Mouse (Mus musculus) liver, embryonic 15.5 days (tissue): ENCODE data around the gene C1qtnf6. TPM values are rescaled to one million over a fixed set of nuclear protein-coding genes. Genes with fewer than 3 reads are reported as not detected.
A peak's percentile ranks its signal among the peaks of the same experiment; 100 is the strongest.

Experiments
- ATAC-seq: fragments of 200-750 bp; cut with Nextera tagmentation; 2 replicates; pipeline ENCODE4 v1.8.0; 2017; ENCODE audit warnings: moderate number of reproducible peaks, mild to moderate bottlenecking, moderate library complexity; ENCODE audit not compliant: insufficient read depth
- H3K27ac ChIP-seq: fragments of 300-500 bp; sonication (generic); replicated peaks from 2 replicates; pipeline ENCODE4 v1.5.1; 2015; ENCODE audit warnings: mild to moderate bottlenecking, inconsistent platforms
- H3K27me3 ChIP-seq: fragments of 300-500 bp; sonication (generic); 2 replicates; pipeline ENCODE4 v1.6.1; 2015; ENCODE audit warnings: mild to moderate bottlenecking, inconsistent platforms
- H3K36me3 ChIP-seq: fragments of 300-500 bp; sonication (generic); replicated peaks from 2 replicates; pipeline ENCODE4 v1.6.1; 2015; ENCODE audit warnings: moderate library complexity, mild to moderate bottlenecking, inconsistent platforms
- H3K4me1 ChIP-seq: fragments of 300-500 bp; sonication (generic); replicated peaks from 2 replicates; pipeline ENCODE4 v1.6.1; 2015; ENCODE audit warnings: inconsistent platforms
- H3K4me2 ChIP-seq: fragments of 300-500 bp; sonication (generic); 2 replicates; pipeline ENCODE4 v1.6.1; 2015; ENCODE audit warnings: moderate library complexity, mild to moderate bottlenecking, inconsistent platforms
- H3K4me3 ChIP-seq: fragments of 300-500 bp; sonication (generic); replicated peaks from 2 replicates; pipeline ENCODE4 v1.5.1; 2015; ENCODE audit warnings: mild to moderate bottlenecking, inconsistent platforms
- H3K9ac ChIP-seq: fragments of 300-500 bp; sonication (generic); 2 replicates; pipeline ENCODE4 v1.6.1; 2015; ENCODE audit warnings: moderate library complexity, mild to moderate bottlenecking, inconsistent platforms
- H3K9me3 ChIP-seq: fragments of 300-500 bp; sonication (generic); replicated peaks from 2 replicates; pipeline ENCODE4 v1.6.1; 2016; ENCODE audit warnings: inconsistent platforms
- WGBS: fragments of 180-500 bp; shearing (Covaris S2); methylation state at CpG from one replicate; pipeline ENCODE4 v1.1.7; 2015; ENCODE audit warnings: mixed read lengths; ENCODE audit not compliant: insufficient replicate concordance; 5-methylcytosine and 5-hydroxymethylcytosine counted together
- polyA plus RNA-seq: library from polyadenylated mRNA; unstranded; fragments of >200 nt; fragmentation: Nextera tagmentation; extraction: Ambion mirVana; gene quantifications from 2 replicates; pipeline ENCODE4 v1.2.1, GENCODE M21; 2015

The C1qtnf6 gene
- polyA plus RNA-seq, 1 experiment from 2014 or later: 3.8 TPM

DNA sequence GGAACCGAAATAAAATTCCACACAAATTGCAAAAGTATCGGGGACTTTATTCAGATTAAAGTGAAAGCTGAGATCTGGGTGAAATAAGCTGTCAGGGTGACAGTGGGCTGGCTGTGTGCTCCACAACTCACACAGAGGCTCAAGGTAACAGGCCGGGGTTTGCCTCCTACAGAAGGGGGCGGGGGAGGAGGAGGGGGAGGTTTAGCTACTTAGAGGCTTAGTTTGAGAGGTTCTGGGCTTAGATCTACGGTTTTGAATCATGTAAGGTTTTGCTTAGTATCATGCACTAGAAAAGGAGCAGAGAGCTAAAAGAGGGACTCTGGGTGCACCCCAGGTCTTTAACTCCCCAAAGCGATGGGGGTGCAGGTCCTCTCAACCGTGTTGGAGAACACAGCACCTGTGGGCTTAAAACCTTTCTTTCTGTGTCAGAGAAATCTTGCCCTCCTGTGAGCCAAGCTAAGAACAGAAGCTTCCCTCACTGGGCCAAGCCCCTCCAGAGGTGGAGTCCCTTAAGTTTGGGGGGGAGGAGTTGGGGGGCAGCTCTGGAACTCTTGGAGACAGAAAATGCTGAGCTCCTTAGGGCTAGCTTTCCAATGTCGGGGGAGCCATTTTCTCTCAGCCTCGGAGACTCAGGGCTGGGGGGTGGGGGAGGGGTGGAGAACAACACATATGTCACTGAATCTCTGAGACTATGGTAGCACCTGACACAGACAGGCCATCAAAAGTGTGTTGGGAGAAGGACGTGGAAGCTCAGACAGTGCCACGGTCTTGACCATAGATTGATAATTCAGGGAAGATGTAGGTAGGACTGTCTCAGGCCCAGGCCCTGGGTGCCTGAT, 28.1 kb upstream of the C1qtnf6 start:
- no peak for ATAC-seq
- Histone ChIP-seq H3K4me3 (no peak overlapping the region), H3K9ac (no peak overlapping the region), H3K27me3 (no peaks in the 10 kb centered on the region; the same call in 1 of the 2 replicates), H3K4me2 (no peak overlapping the region), H3K36me3 (peaks cover 12% of the 10 kb centered on the region), H3K4me1 (peaks cover 12% of the 10 kb centered on the region), H3K27ac (no peak overlapping the region), H3K9me3 (no peaks in the 10 kb centered on the region)
- 47% methylated on average over 11 of the region's 11 CpGs for WGBS

DNA sequence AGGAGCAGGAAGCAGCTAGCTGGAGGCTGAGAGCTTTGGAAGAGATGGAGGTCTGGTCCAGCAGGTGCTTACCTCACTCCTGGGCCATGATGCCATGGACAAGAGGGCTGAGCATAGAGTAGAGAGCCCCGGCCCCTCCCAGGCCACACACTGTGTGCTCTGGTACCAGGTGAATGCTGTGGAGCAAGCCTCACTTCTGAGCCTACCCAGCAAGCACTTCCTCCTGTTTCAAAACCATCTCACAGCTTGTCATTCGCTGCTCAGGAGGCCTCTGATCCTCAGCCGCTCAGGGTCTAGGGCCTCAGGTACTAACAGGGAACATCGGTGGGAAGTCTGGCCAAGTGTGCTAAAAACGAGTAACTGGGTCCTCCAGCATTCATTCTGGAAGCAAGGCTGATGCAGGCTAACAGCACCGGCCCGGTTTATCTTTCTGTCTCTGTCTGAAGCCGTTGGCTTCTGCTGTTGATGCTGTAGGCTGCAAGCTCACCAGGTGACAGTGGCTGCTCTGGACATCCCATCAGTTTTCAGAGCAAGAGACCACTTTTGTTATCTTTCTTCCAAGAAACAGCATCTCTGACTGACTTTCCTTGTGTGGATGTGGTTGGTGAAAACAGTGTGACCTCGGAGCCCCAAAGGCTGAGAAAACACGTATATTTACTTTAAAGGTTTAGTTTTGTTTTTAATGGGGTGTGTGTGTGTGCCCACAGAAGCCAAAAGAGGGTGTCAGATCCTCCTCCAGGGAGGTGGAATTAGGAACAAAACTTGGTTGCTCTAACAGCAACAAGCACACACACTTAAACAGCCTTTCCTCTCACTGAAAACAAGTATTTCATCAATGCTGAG, 26.7 kb upstream of the C1qtnf6 start:
- H3K9me3 ChIP-seq: no peaks in the 10 kb centered on the region
- no peak overlapping the region for H3K9ac ChIP-seq
- 47% methylated on average over 10 of the region's 10 CpGs for WGBS
- ATAC-seq: no peak
- peaks cover 12% of the 10 kb centered on the region for H3K36me3 ChIP-seq
- no peaks in the 10 kb centered on the region; the same call in 1 of the 2 replicates for H3K27me3 ChIP-seq
- H3K4me2 ChIP-seq: no peak overlapping the region
- no peak overlapping the region for H3K27ac ChIP-seq
- H3K4me1 ChIP-seq: no peaks in the 10 kb centered on the region; the same call in 1 of the 2 replicates
- H3K4me3 ChIP-seq: no peak overlapping the region

DNA sequence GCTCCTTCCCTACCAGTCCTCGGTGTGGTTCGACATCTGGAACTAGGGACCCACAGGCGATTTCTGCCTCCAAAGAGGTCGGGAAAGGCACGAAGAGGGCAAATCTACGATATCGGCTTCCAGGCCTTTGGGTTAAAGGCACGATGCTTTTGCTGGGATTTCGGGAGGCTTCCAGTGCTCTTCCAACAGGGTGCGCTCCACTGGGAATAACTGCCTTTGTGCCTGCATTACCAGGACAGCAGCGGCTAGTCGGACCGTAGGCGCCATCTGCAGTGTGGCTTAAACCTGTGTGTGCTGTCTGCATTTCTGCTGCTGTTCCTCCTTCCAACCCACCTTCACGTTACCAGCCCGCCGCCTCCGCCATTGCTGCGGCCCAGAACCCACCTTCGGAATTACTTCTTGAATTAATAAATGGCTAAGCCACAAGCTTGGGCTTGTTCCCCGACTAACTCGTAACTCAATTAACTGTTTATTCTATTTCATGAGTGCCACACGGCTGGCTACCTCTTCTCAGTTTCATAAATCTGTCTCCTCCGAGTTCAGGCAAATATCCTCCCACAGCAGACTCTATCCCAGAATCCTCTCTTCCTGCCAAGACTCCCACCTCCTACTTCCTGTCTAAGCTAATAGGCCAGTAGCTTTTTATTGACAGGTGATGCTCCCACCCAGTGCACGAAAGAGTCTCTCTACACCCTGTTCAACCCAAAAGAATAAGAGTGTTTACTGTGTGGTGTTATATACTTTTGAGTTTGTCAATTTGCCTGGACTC, 23.5 kb upstream of the C1qtnf6 start:
- Histone ChIP-seq H3K4me3 (peak overlapping the region; percentile 26), H3K36me3 (no peaks in the 10 kb centered on the region), H3K9me3 (no peaks in the 10 kb centered on the region), H3K9ac (no peak overlapping the region), H3K27ac (no peak overlapping the region), H3K4me1 (no peaks in the 10 kb centered on the region; the same call in 1 of the 2 replicates), H3K4me2 (peak overlapping the region; percentile 38), H3K27me3 (no peaks in the 10 kb centered on the region; the same call in 1 of the 2 replicates)
- WGBS: 62% methylated on average over 25 of the region's 25 CpGs
- ATAC-seq: no peak

DNA sequence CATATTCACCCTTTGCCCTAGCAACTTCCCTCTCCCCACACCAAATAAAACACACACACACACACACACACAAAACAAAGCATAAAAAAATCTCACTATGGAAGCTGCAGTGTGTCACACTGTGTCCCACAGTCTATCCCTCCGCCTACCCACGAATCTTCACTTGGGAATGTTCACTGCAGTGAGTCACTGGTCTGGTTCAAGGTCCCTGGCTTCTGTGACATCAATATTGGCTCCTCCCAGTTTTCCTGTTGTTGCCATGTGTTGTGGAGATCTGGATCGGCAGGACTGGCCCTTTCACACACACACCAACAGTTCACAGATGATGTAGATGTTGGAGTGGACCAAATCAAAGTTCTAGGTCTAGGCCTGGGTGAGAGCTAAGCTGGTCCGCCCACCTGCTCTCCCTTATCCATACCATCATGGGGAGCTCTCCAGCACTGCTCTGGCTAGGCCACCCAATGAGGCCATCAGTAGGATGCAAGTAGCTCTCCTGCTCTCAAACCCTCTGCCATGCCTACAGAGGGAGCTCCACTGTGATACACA, 18.0 kb upstream of the C1qtnf6 start:
- 40% methylated on average over 4 of the region's 4 CpGs for WGBS
- ATAC-seq: no peak

DNA sequence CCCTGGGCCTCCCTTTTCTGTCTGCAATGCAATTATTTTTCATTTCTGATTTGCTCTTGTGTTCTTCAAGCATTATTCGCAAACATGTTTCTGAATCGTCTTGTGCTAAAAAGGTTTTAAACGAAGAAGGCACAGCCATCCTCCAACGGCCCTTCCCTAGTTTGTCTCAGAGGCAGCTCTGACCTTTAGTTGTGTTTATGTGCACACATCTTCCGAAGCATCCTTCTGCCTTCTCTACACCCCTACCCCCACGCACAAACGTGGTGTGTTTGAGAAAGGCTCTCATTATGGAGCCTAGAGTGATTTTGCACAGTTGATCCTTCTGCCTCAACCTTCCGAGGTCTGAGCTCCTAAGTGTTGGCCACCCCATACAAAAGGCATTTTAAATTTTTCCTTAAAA, 17.5 kb upstream of the C1qtnf6 start:
- no peaks in the 10 kb centered on the region for H3K36me3 ChIP-seq
- H3K4me3 ChIP-seq: no peak overlapping the region
- no peak overlapping the region for H3K4me2 ChIP-seq
- H3K27ac ChIP-seq: no peak overlapping the region
- H3K9me3 ChIP-seq: no peaks in the 10 kb centered on the region
- peaks cover 12% of the 10 kb centered on the region; the same call in 1 of the 2 replicates for H3K4me1 ChIP-seq
- no peak for ATAC-seq
- peaks cover 17% of the 10 kb centered on the region for H3K27me3 ChIP-seq
- H3K9ac ChIP-seq: no peak overlapping the region
- WGBS: 55% methylated on average over 8 of the region's 8 CpGs

More for the DNA sequence above, 18.0 kb upstream of the C1qtnf6 start:
- Histone ChIP-seq H3K4me3 (no peak overlapping the region), H3K4me2 (no peak overlapping the region), H3K9me3 (no peaks in the 10 kb centered on the region), H3K27ac (no peak overlapping the region), H3K4me1 (peaks cover 12% of the 10 kb centered on the region; the same call in 1 of the 2 replicates), H3K9ac (no peak overlapping the region), H3K36me3 (no peaks in the 10 kb centered on the region), H3K27me3 (peaks cover 11% of the 10 kb centered on the region; the same call in 1 of the 2 replicates)

DNA sequence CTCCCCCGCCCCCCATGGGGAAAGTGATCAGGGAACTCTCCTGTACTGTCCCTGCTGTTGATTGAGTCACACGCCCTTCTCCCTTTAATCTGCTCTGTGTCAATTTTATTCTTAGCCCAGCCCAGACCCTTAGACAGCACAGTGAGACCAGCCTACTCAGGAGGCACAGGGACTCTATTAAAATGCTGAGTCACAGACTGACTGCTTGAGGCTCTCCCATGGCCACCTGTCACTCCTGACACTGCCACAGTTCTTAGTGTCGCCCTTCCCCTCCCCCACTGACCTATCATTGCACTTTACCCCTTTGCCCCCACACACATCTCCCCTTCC, 17.1 kb upstream of the C1qtnf6 start:
- ATAC-seq: no peak
- no peak overlapping the region for H3K4me3 ChIP-seq
- no peak overlapping the region for H3K4me2 ChIP-seq
- H3K36me3 ChIP-seq: no peaks in the 10 kb centered on the region
- 29% methylated on average over 3 of the region's 3 CpGs for WGBS
- no peak overlapping the region for H3K9ac ChIP-seq
- no peak overlapping the region for H3K27ac ChIP-seq
- peaks cover 21% of the 10 kb centered on the region for H3K27me3 ChIP-seq
- no peaks in the 10 kb centered on the region for H3K9me3 ChIP-seq
- peaks cover 12% of the 10 kb centered on the region; the same call in 1 of the 2 replicates for H3K4me1 ChIP-seq

DNA sequence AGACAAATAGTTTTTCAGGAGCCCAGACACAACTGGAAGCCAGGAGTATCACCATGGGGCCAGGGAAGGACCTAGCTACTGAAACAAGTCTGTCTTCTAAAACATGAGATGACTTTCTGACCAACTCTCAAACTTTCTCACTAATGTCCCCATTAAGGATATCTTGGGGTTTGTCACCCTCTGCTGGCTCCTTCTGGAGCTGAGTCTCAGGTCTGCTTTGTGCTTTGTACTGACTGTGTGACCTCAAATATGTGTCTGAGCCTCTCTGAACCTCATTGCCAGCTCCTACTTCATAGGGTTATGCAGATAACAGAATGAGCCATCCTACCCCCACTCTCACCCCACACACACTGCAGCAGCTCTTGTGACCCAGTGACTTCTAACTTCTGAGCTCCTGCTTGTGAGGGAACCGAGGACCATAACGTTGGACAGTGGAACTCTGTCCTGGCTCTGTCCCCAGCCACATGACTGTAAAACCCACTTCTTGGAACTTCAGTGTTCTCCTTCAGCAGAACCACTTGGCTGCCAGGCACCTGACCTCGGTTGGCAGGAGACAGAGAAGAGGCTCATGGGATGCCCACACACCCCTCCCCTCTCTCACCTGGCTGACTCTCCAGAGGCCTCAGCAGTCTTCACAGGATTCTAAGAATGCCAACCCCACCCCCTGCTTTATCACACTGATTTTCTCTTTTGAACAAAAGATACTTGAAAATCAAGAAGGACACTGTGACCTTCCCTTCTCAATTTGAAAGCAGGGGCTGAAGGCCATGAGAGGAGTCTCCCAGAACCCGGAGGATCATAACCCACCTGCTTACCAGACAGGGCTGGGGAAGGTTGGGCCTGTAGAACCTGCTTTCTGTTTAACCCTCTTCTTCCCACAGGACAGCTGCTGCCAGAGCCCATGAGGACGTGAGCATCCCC, 16.5 kb upstream of the C1qtnf6 start:
- no peak for ATAC-seq
- H3K9ac ChIP-seq: no peak overlapping the region

DNA sequence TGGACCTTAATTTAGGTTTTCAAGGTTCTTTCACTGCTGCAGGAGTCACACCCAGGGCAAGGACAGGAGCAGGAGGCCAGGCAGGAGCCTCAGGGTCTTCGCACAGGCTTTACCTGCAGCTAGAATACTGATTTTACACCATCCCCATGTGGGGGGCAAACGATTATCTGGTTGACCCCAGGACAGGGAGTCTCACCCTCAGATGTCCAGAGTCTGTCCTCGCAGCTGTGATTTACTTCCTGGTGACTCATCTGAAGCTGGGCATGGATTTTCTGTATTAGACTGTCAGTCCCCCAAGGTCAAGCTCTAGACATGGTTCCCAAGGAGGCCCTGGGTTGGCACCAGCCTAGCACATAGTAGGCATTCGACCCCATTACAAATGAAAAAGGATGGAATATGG, 14.8 kb upstream of the C1qtnf6 start:
- H3K9ac ChIP-seq: no peak overlapping the region
- no peak for ATAC-seq
- no peaks in the 10 kb centered on the region for H3K9me3 ChIP-seq
- no peak overlapping the region for H3K27ac ChIP-seq
- 49% methylated on average over 4 of the region's 4 CpGs for WGBS
- H3K36me3 ChIP-seq: no peaks in the 10 kb centered on the region
- no peak overlapping the region for H3K4me2 ChIP-seq
- peaks cover 12% of the 10 kb centered on the region; the same call in 1 of the 2 replicates for H3K4me1 ChIP-seq
- no peak overlapping the region for H3K4me3 ChIP-seq
- peaks cover 22% of the 10 kb centered on the region for H3K27me3 ChIP-seq

More for the DNA sequence above, 16.5 kb upstream of the C1qtnf6 start:
- H3K27me3 ChIP-seq: peaks cover 22% of the 10 kb centered on the region
- H3K4me2 ChIP-seq: no peak overlapping the region
- no peak overlapping the region for H3K4me3 ChIP-seq
- H3K4me1 ChIP-seq: peaks cover 12% of the 10 kb centered on the region; the same call in 1 of the 2 replicates
- H3K9me3 ChIP-seq: no peaks in the 10 kb centered on the region
- H3K36me3 ChIP-seq: no peaks in the 10 kb centered on the region
- H3K27ac ChIP-seq: no peak overlapping the region
- WGBS: 34% methylated on average over 5 of the region's 5 CpGs

DNA sequence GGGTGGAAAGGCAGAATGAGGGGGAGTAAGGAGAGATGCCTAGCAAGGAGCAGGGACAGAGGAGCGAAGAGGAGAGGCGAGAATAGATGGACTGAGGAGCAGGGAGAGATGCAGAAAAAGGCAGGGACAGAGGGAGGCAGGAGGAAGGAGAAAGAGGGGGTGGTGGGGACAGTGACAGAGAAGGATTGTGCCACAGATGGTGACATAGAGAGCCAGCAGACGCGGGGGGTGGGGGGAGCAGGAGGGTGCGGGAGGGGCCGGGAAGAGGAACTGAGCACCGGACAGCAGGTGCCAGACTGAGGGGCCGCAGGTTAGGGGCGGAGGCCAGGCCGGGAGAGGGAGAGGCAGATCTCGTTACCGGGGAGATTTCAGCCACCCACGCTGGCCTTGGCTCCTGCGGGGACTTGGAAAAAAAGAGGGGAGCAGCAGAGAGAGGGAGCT, 13.4 kb upstream of the C1qtnf6 start, which contains the start of gene Sstr3:
TSS of gene Sstr3 (minus strand) at position 125 of the 441 bp plus-strand sequence.
- Histone ChIP-seq H3K27me3 (peaks cover 25% of the 10 kb centered on the region), H3K9ac (no peak within 1 kb of the TSS), H3K4me3 (no peak within 1 kb of the TSS), H3K9me3 (no peaks in the 10 kb centered on the region), H3K36me3 (no peaks in the 10 kb centered on the region), H3K27ac (no peak within 1 kb of the TSS), H3K4me1 (peaks cover 12% of the 10 kb centered on the region; the same call in 1 of the 2 replicates), H3K4me2 (no peak within 1 kb of the TSS)
- 8% methylated on average over 14 of the region's 14 CpGs for WGBS
- no peak for ATAC-seq
